Mouse (Mus musculus) olfactory bulb, adult 2 months (tissue): ENCODE results near the gene Ccdc103. TPM values are rescaled to one million over a fixed set of nuclear protein-coding genes. Genes with fewer than 3 reads are reported as not detected.

ENCODE experiments used
- H3K27ac ChIP-seq: fragments of 200-500 bp; 2 replicates; pipeline ENCODE4 v1.5.1; 2012; ENCODE audit warnings: low read depth, low read length; ENCODE audit not compliant: insufficient read depth
- H3K4me1 ChIP-seq: fragments of 200-500 bp; 2 replicates; pipeline ENCODE4 v1.6.1; 2012; ENCODE audit warnings: low read length; ENCODE audit not compliant: control insufficient read depth, insufficient read depth
- H3K4me3 ChIP-seq: fragments of 200-500 bp; 2 replicates; pipeline ENCODE4 v1.5.1; 2012; ENCODE audit warnings: mild to moderate bottlenecking, low read depth, low read length, moderate library complexity; ENCODE audit not compliant: insufficient read depth
- CTCF ChIP-seq: fragments of 200-500 bp; IDR thresholded peaks from 2 replicates; pipeline ENCODE4 v1.5.1; 2012; ENCODE audit warnings: low read depth, mild to moderate bottlenecking, low read length, moderate library complexity; ENCODE audit not compliant: insufficient read depth
- POLR2A ChIP-seq: fragments of 200-500 bp; IDR thresholded peaks from 2 replicates; pipeline ENCODE4 v1.6.1; 2012; ENCODE audit warnings: mild to moderate bottlenecking, low read depth, low read length, moderate library complexity; ENCODE audit not compliant: insufficient read depth
- WGBS: fragments of 180-500 bp; shearing (Covaris S2); methylation state at CpG from one replicate; pipeline ENCODE4 v1.1.7; 2018; 5-methylcytosine and 5-hydroxymethylcytosine counted together
- polyA plus RNA-seq: library from polyadenylated mRNA; stranded (reverse); fragments of >200 nt; gene quantifications from 2 replicates; pipeline ENCODE4 v1.2.4, GENCODE M21; 2012; ENCODE audit warnings: low replicate concordance; ENCODE audit not compliant: missing spikeins, insufficient read depth, insufficient read length

The Ccdc103 gene
- polyA plus RNA-seq, 1 experiment, result not detected

DNA sequence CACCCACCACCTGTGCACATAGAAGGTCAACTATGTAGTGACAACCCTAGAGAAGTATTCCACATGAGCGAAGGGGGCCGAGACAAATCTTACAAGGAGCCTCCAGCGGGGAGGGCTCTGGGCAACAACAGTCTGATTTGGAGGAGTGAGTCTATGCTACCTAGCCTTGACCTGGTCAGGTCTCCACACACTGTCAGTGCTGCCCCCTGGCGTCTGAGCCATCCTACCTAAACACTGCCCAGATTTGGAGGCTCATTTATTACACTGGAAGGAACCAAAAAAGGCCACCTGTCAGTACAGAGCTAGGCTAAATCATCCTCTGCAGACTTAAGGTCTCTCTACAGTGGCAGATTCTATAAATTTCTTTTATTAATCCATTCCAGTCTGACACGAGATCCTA is 29.1 kb upstream of the Ccdc103 start:
- Histone ChIP-seq H3K4me3 (no peak overlapping the region), H3K27ac (no peak overlapping the region), H3K4me1 (no peaks in the 10 kb centered on the region)
- WGBS, result 57% methylated on average over 5 of the region's 5 CpGs
- no peak for TF ChIP-seq POLR2A
- TF ChIP-seq CTCF, result no peak

DNA sequence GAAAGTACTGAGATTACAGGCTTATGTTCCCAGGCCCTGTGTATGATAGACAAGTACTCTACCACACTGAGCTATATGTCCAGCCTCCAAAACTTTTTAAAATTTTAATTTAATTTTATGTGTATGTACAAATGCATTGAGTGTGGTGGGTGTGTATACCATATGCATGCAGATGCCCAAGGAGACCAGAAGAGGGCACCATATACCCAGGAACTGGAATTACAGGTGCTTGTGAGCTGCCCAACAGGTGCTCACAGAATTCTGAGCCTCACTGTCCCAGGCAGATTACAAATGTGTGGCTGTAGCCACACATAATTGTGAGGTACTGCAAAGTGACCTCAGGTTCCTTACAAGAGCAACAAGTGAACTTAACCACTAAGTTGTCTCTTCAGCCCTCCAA is 27.2 kb upstream of the Ccdc103 start:
- Histone ChIP-seq H3K4me1 (no peaks in the 10 kb centered on the region), H3K27ac (no peak overlapping the region), H3K4me3 (no peak overlapping the region)
- TF ChIP-seq CTCF, result no peak
- no peak for TF ChIP-seq POLR2A

DNA sequence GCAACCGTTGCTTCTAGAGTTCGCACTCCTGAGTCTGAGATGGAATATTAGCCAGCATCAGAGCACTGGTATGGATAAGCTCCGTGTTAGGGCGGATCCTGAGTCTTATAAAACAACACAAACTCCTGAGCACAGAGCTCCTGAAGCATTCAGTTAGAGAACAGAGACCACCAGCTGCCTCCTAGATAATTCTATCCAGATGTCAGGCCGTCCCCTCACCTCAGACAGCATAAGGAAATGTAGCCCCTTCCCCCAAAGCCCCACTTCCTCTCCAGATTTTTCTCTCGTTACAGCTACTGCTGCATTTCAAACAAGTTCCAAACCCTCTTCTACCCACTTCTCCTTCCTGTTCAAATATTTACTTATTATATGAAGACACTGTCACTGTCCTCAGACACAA is 25.1 kb upstream of the Ccdc103 start:
- no peaks in the 10 kb centered on the region for H3K4me1 ChIP-seq
- H3K27ac ChIP-seq, result no peak overlapping the region
- no peak overlapping the region for H3K4me3 ChIP-seq
- 87% methylated on average over 6 of the region's 6 CpGs for WGBS
- TF ChIP-seq CTCF, result no peak
- no peak for TF ChIP-seq POLR2A

DNA sequence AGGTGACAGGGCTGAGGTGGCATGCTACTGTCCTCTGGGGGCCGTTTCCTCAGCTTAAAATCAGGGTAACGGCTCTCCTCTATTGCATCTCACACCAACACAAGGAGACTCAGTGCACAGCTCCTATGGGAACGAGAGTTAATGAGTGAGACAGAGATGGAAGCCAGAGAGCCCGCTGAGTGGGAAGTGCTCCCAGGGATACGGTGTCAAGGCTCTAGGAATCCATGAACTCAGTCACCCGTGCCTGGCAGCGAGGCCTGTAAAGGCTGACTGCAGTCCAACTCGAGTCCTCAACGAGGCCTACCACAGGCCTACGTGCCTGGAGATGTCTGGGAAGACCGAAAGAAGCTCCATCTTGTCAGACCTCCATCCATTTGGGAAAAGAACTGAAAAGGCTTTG is 22.1 kb upstream of the Ccdc103 start:
- Histone ChIP-seq H3K4me3 (no peak overlapping the region), H3K4me1 (no peaks in the 10 kb centered on the region), H3K27ac (no peak overlapping the region)
- no peak for TF ChIP-seq CTCF
- no peak for TF ChIP-seq POLR2A
- 75% methylated on average over 11 of the region's 11 CpGs for WGBS

- Histone ChIP-seq H3K4me1 (no peaks in the 10 kb centered on the region), H3K27ac (no peak overlapping the region), H3K4me3 (no peak overlapping the region)
- WGBS, result 67% methylated on average over 8 of the region's 8 CpGs
- TF ChIP-seq CTCF, result no peak
- TF ChIP-seq POLR2A, result no peak
Observed at GRCm38 (mm10) chr11:102859933-102860332, 21.1 kb upstream of the Ccdc103 start.

GRCm38 (mm10) chr11:102864272-102864671 is 16.7 kb upstream of the Ccdc103 start:
- Histone ChIP-seq H3K4me3 (no peak overlapping the region), H3K4me1 (peaks cover 2% of the 10 kb centered on the region; the same call in 1 of the 2 replicates), H3K27ac (no peak overlapping the region)
- 17% methylated on average over 4 of the region's 4 CpGs for WGBS
- TF ChIP-seq POLR2A (no peak), CTCF (no peak)

DNA sequence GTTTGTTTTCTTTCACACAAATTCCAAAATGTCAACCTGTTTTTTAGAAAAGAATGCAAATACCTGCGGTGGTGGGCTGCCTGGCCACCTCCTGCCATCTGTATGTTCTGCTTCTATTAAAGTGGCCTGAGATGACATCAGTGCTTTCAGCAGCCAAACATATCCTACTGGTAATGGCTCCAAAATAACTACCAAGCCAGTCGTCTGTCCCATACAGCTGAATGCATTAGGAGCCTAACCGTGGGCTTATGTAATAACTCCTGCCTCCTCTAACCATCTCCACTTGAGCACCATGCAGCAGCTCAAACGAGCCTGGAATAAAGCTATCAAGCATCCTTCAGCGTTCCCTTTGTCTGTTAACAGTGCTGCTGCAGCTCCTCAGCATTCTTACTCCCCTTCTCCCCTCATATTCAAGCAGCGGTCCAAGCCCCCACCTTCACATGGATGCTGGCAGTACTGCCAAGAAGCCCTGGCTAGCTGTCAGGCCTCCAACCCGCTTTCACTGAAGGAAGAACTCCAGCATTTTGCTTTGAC is 6.1 kb upstream of the Ccdc103 start:
- 36% methylated on average over 7 of the region's 7 CpGs for WGBS
- H3K4me3 ChIP-seq, result no peak overlapping the region
- H3K4me1 ChIP-seq, result peaks cover 7% of the 10 kb centered on the region
- TF ChIP-seq CTCF (no peak), POLR2A (no peak)
- H3K27ac ChIP-seq, result peak overlapping the region; percentile 34; the same call in 1 of the 2 replicates

- H3K4me3 ChIP-seq, result no peak overlapping the region
- H3K27ac ChIP-seq, result no peak overlapping the region
- 47% methylated on average over 2 of the region's 2 CpGs for WGBS
- H3K4me1 ChIP-seq, result peaks cover 14% of the 10 kb centered on the region
- TF ChIP-seq CTCF (no peak), POLR2A (no peak)
Observed at GRCm38 (mm10) chr11:102879558-102879957, 1.4 kb upstream of the Ccdc103 start.

GRCm38 (mm10) chr11:102881314-102882198 is 552 bp downstream of the Ccdc103 start:
- Histone ChIP-seq H3K4me3 (peak overlapping the region; percentile 68), H3K27ac (peak overlapping the region; percentile 96), H3K4me1 (peaks cover 13% of the 10 kb centered on the region)
- TF ChIP-seq POLR2A (no peak), CTCF (no peak)
- 8% methylated on average over 13 of the region's 13 CpGs for WGBS
